Mouse (Mus musculus) ES-Bruce4 (cell line): Measurements from ENCODE around the gene Aif1l.

Source experiments
- CTCF ChIP-seq: IDR thresholded peaks from one replicate; pipeline ENCODE4 v1.8.1; 2011; ENCODE audit warnings: low read depth, low read length
- EP300 ChIP-seq: IDR thresholded peaks from 2 replicates; pipeline ENCODE4 v1.6.1; 2011; ENCODE audit warnings: low read depth, low read length; ENCODE audit not compliant: insufficient read depth

DNA sequence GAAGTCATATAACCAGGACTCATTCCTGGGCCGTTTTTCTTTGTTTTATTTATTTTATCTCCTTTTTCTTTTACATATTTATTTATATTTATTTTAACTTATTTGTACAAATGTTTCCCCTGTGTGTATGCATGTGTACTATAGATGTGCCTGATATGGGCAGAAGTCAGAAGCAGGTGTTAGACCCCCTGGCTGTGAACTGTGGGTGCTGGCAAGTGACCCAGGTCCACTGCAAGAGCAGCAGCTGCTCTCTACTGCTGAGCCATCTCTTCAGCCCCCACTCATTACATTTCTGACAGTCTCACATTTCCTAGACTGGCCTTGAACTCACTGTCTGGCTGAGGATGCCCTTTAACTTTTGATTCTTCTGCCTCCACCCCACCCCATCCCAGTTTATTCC lies 11.6 kb upstream of the Aif1l start:
- TF ChIP-seq EP300: no peak
- no peak for TF ChIP-seq CTCF
